Mouse (Mus musculus): Measurements from ENCODE around the gene Clint1. TPM values are rescaled to one million over a fixed set of nuclear protein-coding genes. Genes with fewer than 3 reads are reported as not detected.

Gene Clint1
- polyA plus RNA-seq, 1 experiment: 70.1 TPM

DNA sequence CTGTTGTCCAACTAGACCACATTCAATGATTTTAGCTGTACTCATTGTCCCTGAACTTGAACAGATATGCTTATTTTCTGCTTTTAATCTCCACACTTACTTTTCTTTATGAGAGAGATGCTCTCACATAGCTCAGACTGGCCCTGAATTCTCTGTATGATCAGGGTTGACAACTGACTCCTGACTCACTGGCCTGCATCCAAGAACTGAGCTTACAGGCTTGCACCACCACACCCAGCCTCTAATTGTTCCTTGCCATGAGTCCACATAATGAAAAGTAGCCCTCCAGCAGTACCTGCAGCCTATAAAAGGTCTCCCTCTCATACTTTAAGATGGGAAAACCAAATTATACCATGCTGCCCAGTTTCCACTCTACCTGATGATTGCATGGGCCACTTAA, 21.7 kb upstream of the Clint1 start:
- Histone ChIP-seq H3K4me1 (replicated peaks; ENCODE audit: control insufficient read depth, insufficient read depth, low read length) (no peaks in the 10 kb centered on the region), H3K4me3 (ENCODE audit: control insufficient read depth, insufficient read depth, low read length) (no peak overlapping the region), H3K36me3 (ENCODE audit: control insufficient read depth, insufficient read depth, low read length) (no peaks in the 10 kb centered on the region), H3K27me3 (ENCODE audit: control insufficient read depth, insufficient read depth, low read length) (no peaks in the 10 kb centered on the region), H3K27ac (ENCODE audit: control insufficient read depth, insufficient read depth, low read length) (no peak overlapping the region)
- TF ChIP-seq CTCF (IDR thresholded peaks at IDR 0.05; ENCODE audit: borderline replicate concordance, control insufficient read depth, extremely low read depth, insufficient read depth, low read length, poor library complexity): no peak
- no peak for TF ChIP-seq POLR2A (IDR thresholded peaks at IDR 0.05; ENCODE audit: control insufficient read depth, extremely low read depth, insufficient read depth, low read length, poor library complexity)
- DNase-seq: no peak

DNA sequence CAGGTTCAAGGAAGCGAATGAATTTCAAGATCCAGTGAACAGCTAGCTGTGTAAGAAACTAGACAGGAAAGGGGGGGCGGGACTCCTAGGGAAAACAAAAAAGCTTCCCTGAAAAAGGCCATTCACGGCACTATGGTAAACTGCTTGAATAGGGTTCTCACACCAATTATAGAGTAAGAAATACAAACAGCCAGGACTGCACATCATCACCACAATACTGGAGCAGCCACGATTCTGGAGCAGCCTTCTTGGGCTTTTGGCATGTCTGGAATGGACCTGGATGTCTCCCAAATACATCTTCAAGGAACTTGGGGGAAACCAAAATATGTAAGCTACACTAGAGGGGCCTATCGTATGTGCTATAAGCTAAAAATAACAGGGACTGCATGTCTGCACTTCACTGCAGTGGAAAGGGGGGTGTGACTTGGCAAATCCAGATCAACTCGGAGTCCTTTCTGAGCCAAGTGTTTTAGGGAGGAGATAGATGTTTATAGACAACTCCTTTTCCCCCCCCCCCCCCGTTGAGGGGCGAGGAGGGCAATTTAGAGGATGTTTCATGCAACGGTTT, 21.0 kb upstream of the Clint1 start:
- Histone ChIP-seq H3K36me3 (ENCODE audit: control insufficient read depth, insufficient read depth, low read length) (no peaks in the 10 kb centered on the region), H3K27me3 (ENCODE audit: control insufficient read depth, insufficient read depth, low read length) (no peaks in the 10 kb centered on the region), H3K4me3 (ENCODE audit: control insufficient read depth, insufficient read depth, low read length) (no peak overlapping the region), H3K4me1 (replicated peaks; ENCODE audit: control insufficient read depth, insufficient read depth, low read length) (no peaks in the 10 kb centered on the region), H3K27ac (ENCODE audit: control insufficient read depth, insufficient read depth, low read length) (no peak overlapping the region)
- no peak for DNase-seq
- TF ChIP-seq CTCF (IDR thresholded peaks at IDR 0.05; ENCODE audit: borderline replicate concordance, control insufficient read depth, extremely low read depth, insufficient read depth, low read length, poor library complexity): no peak
- TF ChIP-seq POLR2A (IDR thresholded peaks at IDR 0.05; ENCODE audit: control insufficient read depth, extremely low read depth, insufficient read depth, low read length, poor library complexity): no peak
- WGBS: 89% methylated on average over 9 of the region's 9 CpGs

DNA sequence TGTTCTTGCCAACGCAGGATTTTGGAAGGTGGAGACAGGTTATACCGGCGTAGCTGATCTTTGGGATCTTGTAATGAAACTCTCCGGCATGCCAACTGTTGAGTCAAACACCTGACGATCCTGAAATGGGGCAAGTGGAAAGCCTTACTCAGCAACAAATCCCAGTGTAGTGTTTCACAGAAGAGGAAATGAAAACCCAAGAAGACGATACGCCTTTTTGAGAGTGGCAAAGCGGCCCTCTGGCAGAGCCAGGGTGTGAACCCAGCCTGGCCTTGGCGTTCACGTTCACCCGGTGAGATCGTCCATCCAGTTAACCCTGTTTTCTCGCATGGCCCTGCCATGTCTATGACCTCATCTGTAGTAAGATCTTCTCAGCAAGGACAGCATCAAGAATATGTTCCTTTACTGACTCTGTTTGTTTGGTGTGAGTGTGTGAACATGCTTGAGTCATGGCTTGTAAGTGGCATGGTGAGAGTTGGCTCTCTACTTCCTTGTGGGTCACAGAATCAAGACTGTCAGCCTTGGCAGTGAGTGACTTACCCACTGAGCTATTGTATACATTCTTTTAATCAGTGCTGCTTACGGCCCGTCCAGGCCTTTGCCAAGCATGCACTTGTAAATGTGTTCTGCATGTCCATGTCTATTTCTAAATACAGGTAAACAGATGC, 20.2 kb upstream of the Clint1 start:
- WGBS: 87% methylated on average over 15 of the region's 15 CpGs
- H3K27ac ChIP-seq (ENCODE audit: control insufficient read depth, insufficient read depth, low read length): no peak overlapping the region
- no peaks in the 10 kb centered on the region for H3K4me1 ChIP-seq (replicated peaks; ENCODE audit: control insufficient read depth, insufficient read depth, low read length)
- H3K4me3 ChIP-seq (ENCODE audit: control insufficient read depth, insufficient read depth, low read length): no peak overlapping the region
- TF ChIP-seq CTCF (IDR thresholded peaks at IDR 0.05; ENCODE audit: borderline replicate concordance, control insufficient read depth, extremely low read depth, insufficient read depth, low read length, poor library complexity) (no peak), POLR2A (IDR thresholded peaks at IDR 0.05; ENCODE audit: control insufficient read depth, extremely low read depth, insufficient read depth, low read length, poor library complexity) (no peak)
- no peaks in the 10 kb centered on the region for H3K36me3 ChIP-seq (ENCODE audit: control insufficient read depth, insufficient read depth, low read length)
- no peak for DNase-seq
- H3K27me3 ChIP-seq (ENCODE audit: control insufficient read depth, insufficient read depth, low read length): no peaks in the 10 kb centered on the region

DNA sequence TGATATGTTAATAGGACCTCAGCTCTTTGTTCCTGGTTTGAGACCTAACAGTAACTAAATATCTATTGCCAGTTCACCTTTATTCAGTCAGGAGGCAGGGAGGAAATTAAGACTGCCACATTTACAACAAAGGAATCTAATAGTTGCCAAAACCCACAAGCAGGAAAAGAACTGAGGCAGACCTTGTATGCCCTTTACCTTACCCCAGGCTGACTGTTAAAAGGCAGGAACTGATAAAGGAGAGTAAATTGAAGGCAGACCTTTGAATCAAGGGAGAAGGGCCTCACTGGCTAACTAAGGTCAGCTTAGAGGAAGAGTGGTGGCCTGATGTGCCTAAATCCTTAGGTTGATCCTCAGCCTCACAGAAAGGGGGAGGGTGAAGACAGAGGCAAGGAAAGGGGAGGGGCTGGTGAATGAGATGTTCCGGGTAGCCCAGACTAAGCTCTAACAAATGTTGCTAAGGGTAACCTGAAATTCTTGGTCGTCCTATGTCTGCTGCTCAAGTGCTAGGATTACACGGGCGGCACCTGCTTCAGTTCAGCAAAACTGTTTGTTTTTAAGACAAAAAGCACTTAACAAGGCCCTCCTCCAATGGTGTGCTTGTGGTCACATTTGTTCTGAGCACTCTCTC, 16.1 kb upstream of the Clint1 start:
- 75% methylated on average over 4 of the region's 4 CpGs for WGBS
- Histone ChIP-seq H3K27ac (ENCODE audit: control insufficient read depth, insufficient read depth, low read length) (no peak overlapping the region), H3K4me3 (ENCODE audit: control insufficient read depth, insufficient read depth, low read length) (no peak overlapping the region), H3K27me3 (ENCODE audit: control insufficient read depth, insufficient read depth, low read length) (no peaks in the 10 kb centered on the region), H3K36me3 (ENCODE audit: control insufficient read depth, insufficient read depth, low read length) (no peaks in the 10 kb centered on the region), H3K4me1 (replicated peaks; ENCODE audit: control insufficient read depth, insufficient read depth, low read length) (no peaks in the 10 kb centered on the region)
- DNase-seq: no peak
- no peak for TF ChIP-seq CTCF (IDR thresholded peaks at IDR 0.05; ENCODE audit: borderline replicate concordance, control insufficient read depth, extremely low read depth, insufficient read depth, low read length, poor library complexity)
- TF ChIP-seq POLR2A (IDR thresholded peaks at IDR 0.05; ENCODE audit: control insufficient read depth, extremely low read depth, insufficient read depth, low read length, poor library complexity): no peak

GRCm38 (mm10) chr11:45837257-45837817, 14.5 kb upstream of the Clint1 start:
- Histone ChIP-seq H3K27me3 (ENCODE audit: control insufficient read depth, insufficient read depth, low read length) (no peaks in the 10 kb centered on the region), H3K36me3 (ENCODE audit: control insufficient read depth, insufficient read depth, low read length) (no peaks in the 10 kb centered on the region), H3K27ac (ENCODE audit: control insufficient read depth, insufficient read depth, low read length) (no peak overlapping the region), H3K4me3 (ENCODE audit: control insufficient read depth, insufficient read depth, low read length) (no peak overlapping the region), H3K4me1 (replicated peaks; ENCODE audit: control insufficient read depth, insufficient read depth, low read length) (no peaks in the 10 kb centered on the region)
- TF ChIP-seq POLR2A (IDR thresholded peaks at IDR 0.05; ENCODE audit: control insufficient read depth, extremely low read depth, insufficient read depth, low read length, poor library complexity) (no peak), CTCF (IDR thresholded peaks at IDR 0.05; ENCODE audit: borderline replicate concordance, control insufficient read depth, extremely low read depth, insufficient read depth, low read length, poor library complexity) (no peak)
- no peak for DNase-seq
- WGBS: 83% methylated on average over 5 of the region's 5 CpGs

DNA sequence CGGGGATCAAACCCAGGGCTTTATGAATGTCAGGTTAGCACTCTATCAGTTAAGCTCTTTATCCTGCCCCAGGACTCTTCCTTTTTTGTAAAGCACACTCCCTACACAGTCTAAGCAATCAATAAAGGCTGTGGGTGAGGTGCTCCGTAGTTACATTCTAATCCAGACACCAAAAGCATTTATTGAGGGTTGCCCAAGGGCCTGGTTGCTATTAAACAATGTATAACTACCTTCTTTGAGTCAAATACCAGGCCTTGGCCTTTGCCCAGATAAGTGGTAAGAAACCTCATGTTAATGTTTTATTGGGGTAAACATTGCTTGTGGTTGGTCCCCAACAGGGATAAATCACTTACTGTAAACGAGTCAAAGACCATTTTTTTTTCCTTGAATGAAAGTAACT, 13.4 kb upstream of the Clint1 start:
- Histone ChIP-seq H3K27me3 (ENCODE audit: control insufficient read depth, insufficient read depth, low read length) (no peaks in the 10 kb centered on the region), H3K36me3 (ENCODE audit: control insufficient read depth, insufficient read depth, low read length) (no peaks in the 10 kb centered on the region), H3K27ac (ENCODE audit: control insufficient read depth, insufficient read depth, low read length) (no peak overlapping the region), H3K4me1 (replicated peaks; ENCODE audit: control insufficient read depth, insufficient read depth, low read length) (no peaks in the 10 kb centered on the region), H3K4me3 (ENCODE audit: control insufficient read depth, insufficient read depth, low read length) (no peak overlapping the region)
- WGBS: 84% methylated on average over 3 of the region's 3 CpGs
- no peak for TF ChIP-seq CTCF (IDR thresholded peaks at IDR 0.05; ENCODE audit: borderline replicate concordance, control insufficient read depth, extremely low read depth, insufficient read depth, low read length, poor library complexity)
- TF ChIP-seq POLR2A (IDR thresholded peaks at IDR 0.05; ENCODE audit: control insufficient read depth, extremely low read depth, insufficient read depth, low read length, poor library complexity): no peak
- DNase-seq: no peak

Measured in thymus, adult 2 months (tissue).